In the genomic region with DNA sequence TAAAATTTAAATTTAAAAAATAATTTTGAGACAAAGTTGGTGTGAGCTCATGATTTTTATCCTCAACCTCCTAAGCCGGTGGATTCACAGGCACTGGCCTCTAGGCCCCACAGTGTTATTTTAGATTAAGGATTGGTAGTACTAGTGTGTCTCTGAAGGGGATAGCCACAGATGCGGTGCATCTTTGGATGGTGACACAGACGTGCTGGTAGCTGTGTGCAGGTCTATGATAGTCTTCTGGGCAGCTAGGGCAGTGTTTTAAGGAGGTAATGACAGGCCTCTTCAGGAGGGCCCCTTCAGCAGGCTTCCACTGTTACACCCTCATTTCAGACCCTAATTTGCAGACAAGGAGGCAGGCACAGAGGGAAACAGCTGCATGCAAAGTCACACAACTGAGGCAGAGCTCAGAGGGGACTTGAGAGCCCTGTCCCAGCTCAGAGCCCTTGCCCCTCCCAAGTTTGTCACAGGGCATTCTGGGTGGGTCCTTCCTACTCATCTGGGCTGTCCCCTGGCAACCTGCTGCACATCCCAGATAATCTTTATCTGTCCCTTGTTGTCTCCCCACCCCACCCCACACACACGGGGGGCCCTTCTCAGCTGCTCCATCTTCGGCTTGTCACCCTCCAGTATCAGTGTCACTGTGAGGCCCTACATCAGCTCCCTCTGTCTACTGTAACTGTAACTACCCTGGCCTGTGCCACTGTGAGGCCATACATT, we compare ENCODE assay signal across 13 mouse cellular contexts. TPM values are rescaled to one million over a fixed set of nuclear protein-coding genes. Genes with fewer than 3 reads are reported as not detected.
A peak's percentile ranks its signal among the peaks of the same experiment; 100 is the strongest.
DNase-seq lines count a peak whose midpoint lies in the region; ATAC-seq lines count a peak whose summit lies in the region.
"Had no signal": no experiment of that assay in that cellular context is flagged by ENCODE, and none has a peak within 500 bp of the region (broad histone marks: within the 10 kb centered on the region; RNA-seq: fewer than 3 reads in every experiment).

No protein-coding gene starts in this region.

- H3K4me1 ChIP-seq in hindbrain, embryonic 10.5 days (replicated peaks), result peaks cover 45% of the 10 kb centered on the region
- peaks cover 26% of the 10 kb centered on the region for H3K4me1 ChIP-seq in hindbrain, embryonic 14.5 days (replicated peaks; ENCODE audit: control insufficient read depth, insufficient read depth, low read length)
- peaks cover 94% of the 10 kb centered on the region for H3K4me1 ChIP-seq in erythroblast, embryonic 14.5 days (ENCODE audit: control insufficient read depth)

- no peaks in the 10 kb centered on the region for H3K9me3 ChIP-seq in hindbrain, embryonic 10.5 days
- no peaks in the 10 kb centered on the region for H3K9me3 ChIP-seq in hindbrain, embryonic 14.5 days (ENCODE audit: control insufficient read depth, low read length)
- peaks cover 4% of the 10 kb centered on the region for H3K9me3 ChIP-seq in erythroblast, embryonic 14.5 days (ENCODE audit: control insufficient read depth, low read length)
- H3K9me3 ChIP-seq: embryonic facial prominence, embryonic 15.5 days had no signal

- H3K4me3 ChIP-seq in hindbrain, embryonic 10.5 days, result no peak overlapping the region
- H3K4me3 ChIP-seq in hindbrain, embryonic 14.5 days (replicated peaks; ENCODE audit: low read length), result no peak overlapping the region
- H3K4me3 ChIP-seq in erythroblast, embryonic 14.5 days (replicated peaks), result peak overlapping the region; percentile 50
- H3K4me3 ChIP-seq: embryonic facial prominence, embryonic 15.5 days had no signal

- 82% methylated on average over 5 of the region's 5 CpGs for WGBS in hindbrain, embryonic 10.5 days
- WGBS in hindbrain, embryonic 14.5 days, result 81% methylated on average over 5 of the region's 5 CpGs

- intact Hi-C loops in left cerebral cortex, postnatal 14 days (cut with DNase I), result no loop called here

- 0 out of 2 replicates have a peak overlapping the region, but pooled peaks have one; percentile 30 for H3K27ac ChIP-seq in hindbrain, embryonic 10.5 days
- H3K27ac ChIP-seq in hindbrain, embryonic 14.5 days, result no peak overlapping the region
- H3K27ac ChIP-seq: embryonic facial prominence, embryonic 15.5 days had no signal

- ATAC-seq in hindbrain, embryonic 14.5 days (ENCODE audit: low FRiP score), result no peak
- peak; percentile 55 for ATAC-seq in megakaryocyte, adult 5-6 weeks (ENCODE audit: poor library complexity, severe bottlenecking)

- H3K36me3 ChIP-seq in hindbrain, embryonic 10.5 days, result peaks cover 17% of the 10 kb centered on the region
- peaks cover 21% of the 10 kb centered on the region; the same call in 1 of the 2 replicates for H3K36me3 ChIP-seq in hindbrain, embryonic 14.5 days (replicated peaks; ENCODE audit: control insufficient read depth, insufficient read depth)
- peaks cover 81% of the 10 kb centered on the region for H3K36me3 ChIP-seq in erythroblast, embryonic 14.5 days (ENCODE audit: control insufficient read depth)

- no peaks in the 10 kb centered on the region for H3K27me3 ChIP-seq in hindbrain, embryonic 10.5 days (ENCODE audit: insufficient read depth, poor library complexity, severe bottlenecking)
- no peaks in the 10 kb centered on the region for H3K27me3 ChIP-seq in hindbrain, embryonic 14.5 days (ENCODE audit: control insufficient read depth, insufficient read depth, low read length)
- H3K27me3 ChIP-seq in erythroblast, embryonic 14.5 days (ENCODE audit: control insufficient read depth), result no peaks in the 10 kb centered on the region
- H3K27me3 ChIP-seq: embryonic facial prominence, embryonic 15.5 days had no signal

- no peak for DNase-seq in hindbrain, embryonic 10.5 days (ENCODE audit: low spot score)
- DNase-seq in hindbrain, embryonic 14.5 days (ENCODE audit: low spot score), result no peak
- DNase-seq in MEL-GATA-1-ER (ENCODE audit: extremely low read depth, low read depth), result peak; percentile 77
- no peak for DNase-seq in right cerebral cortex, adult 2 months (ENCODE audit: low spot score in 2 of 2)
- DNase-seq in layer of hippocampus, postnatal 25 days (ENCODE audit: extremely low spot score in 1 of 2, low spot score in 1 of 2), result no peak
- no peak for DNase-seq in left cerebral cortex, postnatal 14 days (ENCODE audit: low spot score in 2 of 2)
- DNase-seq: cerebellum, adult 8-10 months; gastrocnemius, postnatal 25 days; thymus, postnatal 36 days had no signal

- H3K4me2 ChIP-seq in hindbrain, embryonic 14.5 days (replicated peaks), result no peak overlapping the region
- H3K4me2 ChIP-seq: embryonic facial prominence, embryonic 15.5 days had no signal

- no peak overlapping the region for H3K9ac ChIP-seq in hindbrain, embryonic 14.5 days
- H3K9ac ChIP-seq: embryonic facial prominence, embryonic 15.5 days had no signal

RNA-seq across cellular contexts. Expression of a gene that starts 6.9 kb away (rescaled TPM):
- 12.3 and 15.6 TPM in 2 replicates for polyA plus RNA-seq in hindbrain, embryonic 10.5 days (2016; fragmentation: Nextera tagmentation; extraction: Ambion mirVana)
- polyA plus RNA-seq in hindbrain, embryonic 14.5 days (2014; fragmentation: Nextera tagmentation; extraction: Ambion mirVana), result 42.7 and 50.1 TPM in 2 replicates
- polyA plus RNA-seq in erythroblast, embryonic 14.5 days (2012), result 1.5 and 2.9 TPM in 2 replicates
- 0.27 and 0.80 TPM in 2 replicates for total RNA-seq in megakaryocyte, adult 5-6 weeks (2015)
- total RNA-seq in megakaryocyte, adult 5-6 weeks (2017), result 0.16 and 0.37 TPM in 2 replicates
- total RNA-seq in layer of hippocampus, postnatal 25 days (2021), result 100 to 1,000 TPM; 135 to 150 TPM
- 100 to 1,000 TPM; 130 to 142 TPM for total RNA-seq in left cerebral cortex, postnatal 14 days (2021)

RNA-seq across cellular contexts. Expression of a gene that starts 46.7 kb away (rescaled TPM):
- polyA plus RNA-seq in hindbrain, embryonic 10.5 days (2016; fragmentation: Nextera tagmentation; extraction: Ambion mirVana), result 24.0 and 28.8 TPM in 2 replicates
- 23.3 TPM in 2 replicates for polyA plus RNA-seq in hindbrain, embryonic 14.5 days (2014; fragmentation: Nextera tagmentation; extraction: Ambion mirVana)
- polyA plus RNA-seq in erythroblast, embryonic 14.5 days (2012), result 15.1 and 24.6 TPM in 2 replicates
- 123 and 145 TPM in 2 replicates for total RNA-seq in megakaryocyte, adult 5-6 weeks (2015)
- total RNA-seq in megakaryocyte, adult 5-6 weeks (2017), result 124 and 148 TPM in 2 replicates
- total RNA-seq in layer of hippocampus, postnatal 25 days (2021), result 10 to 100 TPM; 17.8 to 23.4 TPM
- total RNA-seq in left cerebral cortex, postnatal 14 days (2021), result 10 to 100 TPM; 30.0 to 35.0 TPM

RNA-seq across cellular contexts. Expression of a gene that starts 48.9 kb away (rescaled TPM):
- polyA plus RNA-seq in hindbrain, embryonic 10.5 days (2016; fragmentation: Nextera tagmentation; extraction: Ambion mirVana), result 28.5 and 32.2 TPM in 2 replicates
- 26.2 and 27.2 TPM in 2 replicates for polyA plus RNA-seq in hindbrain, embryonic 14.5 days (2014; fragmentation: Nextera tagmentation; extraction: Ambion mirVana)
- polyA plus RNA-seq in erythroblast, embryonic 14.5 days (2012), result 0.07 TPM in 1 of 2 replicates, not detected in the other
- not detected in 2 replicates for total RNA-seq in megakaryocyte, adult 5-6 weeks (2015)
- total RNA-seq in megakaryocyte, adult 5-6 weeks (2017), result not detected in 2 replicates
- total RNA-seq in layer of hippocampus, postnatal 25 days (2021), result 1 to 10 TPM; 7.7 to 9.4 TPM
- 1 to 10 TPM; 9.6 to 9.9 TPM for total RNA-seq in left cerebral cortex, postnatal 14 days (2021)
- total RNA-seq: monocyte, adult 5-6 weeks had no signal

Comparison
In these comparisons a context has a peak if more than half of its experiments do, and no peak if none do; other contexts are left out.
1. RNA of a gene that starts 6.9 kb away (total RNA-seq): 135 to 150 TPM in layer of hippocampus, postnatal 25 days and 130 to 142 TPM in left cerebral cortex, postnatal 14 days; 0.16 to 0.80 TPM in megakaryocyte, adult 5-6 weeks; every median in the first group is over 10 times any median in the second.
2. RNA of a gene that starts 48.9 kb away (total RNA-seq): 9.6 to 9.9 TPM in left cerebral cortex, postnatal 14 days and 7.7 to 9.4 TPM in layer of hippocampus, postnatal 25 days; not detected in megakaryocyte, adult 5-6 weeks; every median in the first group is over 4 times any median in the second.